Mouse (Mus musculus) lung, postnatal 14 days (tissue): ENCODE data around the gene Zyx.
A peak's percentile ranks its signal among the peaks of the same experiment; 100 is the strongest.

Experiments
- DNase-seq: peaks from one replicate; pipeline ENCODE4 v3.0.0; 2021

Zyx gene

GRCm38 (mm10) chr6:42370630-42371363 lies 21.4 kb downstream of the Zyx start:
- DNase-seq = no peak

GRCm38 (mm10) chr6:42372001-42372400 lies 22.6 kb downstream of the Zyx start:
- DNase-seq = no peak

GRCm38 (mm10) chr6:42372421-42372815 lies 23.0 kb downstream of the Zyx start:
- no peak for DNase-seq

DNA sequence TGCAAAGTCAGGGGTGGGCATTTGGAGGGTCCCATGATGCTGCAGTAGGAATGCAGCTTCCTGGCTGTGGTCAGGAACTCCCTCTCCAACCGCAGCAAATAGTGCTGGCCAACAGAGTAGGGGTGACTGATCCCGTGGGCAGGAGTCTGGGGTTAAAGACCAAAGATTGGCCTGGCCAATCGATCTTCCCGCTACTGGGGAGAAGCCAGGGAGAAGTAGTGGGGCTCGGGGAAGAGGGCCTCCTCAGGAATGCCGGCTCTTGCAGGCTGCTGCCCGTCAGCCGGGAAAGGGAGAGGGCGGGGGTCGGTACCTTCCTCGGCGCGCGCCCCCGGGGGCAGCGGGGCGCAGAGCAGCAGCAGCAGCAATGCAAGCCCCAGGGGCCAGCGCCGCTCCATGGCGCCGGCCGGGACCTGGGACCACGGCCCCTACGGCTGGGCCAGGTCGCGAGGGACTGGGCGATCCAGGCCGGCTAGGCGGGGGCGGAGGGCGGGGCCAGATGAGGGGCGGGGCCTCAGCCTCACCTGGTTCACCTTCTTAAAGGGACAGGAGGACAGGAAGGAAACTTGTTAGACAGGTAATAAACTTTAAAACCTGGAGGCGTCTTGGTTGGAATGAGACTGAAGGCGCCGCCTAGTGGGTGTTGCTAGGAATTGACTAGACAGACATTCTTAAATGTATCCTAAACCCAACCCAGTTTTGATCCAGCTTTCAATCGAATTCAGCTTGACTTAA lies 23.6 kb downstream of the Zyx start, which contains the start of gene Epha1:
Gene Epha1, minus strand, starts transcription at position 453 of the 732 bp plus-strand sequence.
- DNase-seq = peak; percentile 81

DNA sequence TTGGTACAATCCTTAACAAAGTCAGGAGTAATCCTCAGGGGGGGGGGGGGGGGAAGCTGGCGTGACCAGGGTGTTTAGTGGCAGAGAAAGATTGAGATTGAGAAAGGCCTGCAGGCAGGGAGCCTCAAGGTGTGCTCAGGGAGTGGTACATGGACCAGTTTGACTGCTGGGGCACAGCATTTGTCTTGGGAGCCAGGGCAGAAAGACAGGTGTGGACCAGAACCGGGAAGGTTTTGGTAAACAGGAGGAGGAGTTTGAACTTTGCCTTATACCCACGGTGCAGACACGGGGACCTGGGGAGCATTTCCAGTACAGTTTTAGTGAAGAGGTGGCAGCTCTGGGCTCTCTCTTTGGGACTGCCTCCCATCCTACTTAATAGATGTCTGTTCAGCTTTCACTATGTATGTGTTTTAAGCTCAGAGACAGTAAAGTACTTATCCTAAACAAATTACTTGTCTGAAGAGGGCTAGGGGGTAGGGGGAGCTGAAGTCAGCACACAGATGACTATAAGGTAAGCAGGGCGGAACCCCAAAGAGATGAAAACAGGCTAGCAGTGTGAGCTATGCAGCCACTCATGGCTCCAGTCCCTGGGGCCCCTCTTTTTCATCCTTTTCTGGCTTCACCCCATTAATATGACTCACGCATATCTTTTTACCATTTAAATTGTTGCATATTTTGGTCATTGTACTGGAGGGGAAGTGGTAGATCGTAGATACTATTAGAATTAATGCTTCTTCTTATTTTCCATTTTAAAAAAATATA lies 24.4 kb downstream of the Zyx start:
- no peak for DNase-seq

GRCm38 (mm10) chr6:42374701-42375100 lies 25.3 kb downstream of the Zyx start:
- DNase-seq = no peak

DNA sequence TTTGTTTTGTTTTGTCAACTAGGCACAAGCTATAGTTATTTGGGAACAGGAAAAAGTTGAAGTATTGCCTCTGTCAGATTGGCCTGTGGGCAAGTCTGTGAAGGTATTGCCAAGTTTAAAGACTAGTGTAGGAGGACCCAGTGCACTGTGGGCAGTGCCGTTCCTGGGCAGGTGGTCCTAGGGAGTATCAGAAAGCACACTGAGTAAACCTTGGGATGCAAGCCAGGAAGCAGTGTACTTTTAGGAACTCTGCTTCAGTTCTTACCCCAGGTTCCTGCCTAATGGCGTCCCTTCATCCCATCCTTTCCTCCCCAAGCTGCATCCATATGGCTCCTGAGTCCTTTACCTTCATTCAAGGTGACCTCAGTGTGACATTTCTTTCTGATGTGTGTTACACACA lies 25.7 kb downstream of the Zyx start:
- DNase-seq = no peak

- no peak for DNase-seq
Observed at GRCm38 (mm10) chr6:42376016-42376415, 26.6 kb downstream of the Zyx start.

- no peak for DNase-seq
Observed at GRCm38 (mm10) chr6:42376504-42377019, 27.1 kb downstream of the Zyx start.

GRCm38 (mm10) chr6:42377280-42377679 lies 27.9 kb downstream of the Zyx start:
- DNase-seq = no peak

DNA sequence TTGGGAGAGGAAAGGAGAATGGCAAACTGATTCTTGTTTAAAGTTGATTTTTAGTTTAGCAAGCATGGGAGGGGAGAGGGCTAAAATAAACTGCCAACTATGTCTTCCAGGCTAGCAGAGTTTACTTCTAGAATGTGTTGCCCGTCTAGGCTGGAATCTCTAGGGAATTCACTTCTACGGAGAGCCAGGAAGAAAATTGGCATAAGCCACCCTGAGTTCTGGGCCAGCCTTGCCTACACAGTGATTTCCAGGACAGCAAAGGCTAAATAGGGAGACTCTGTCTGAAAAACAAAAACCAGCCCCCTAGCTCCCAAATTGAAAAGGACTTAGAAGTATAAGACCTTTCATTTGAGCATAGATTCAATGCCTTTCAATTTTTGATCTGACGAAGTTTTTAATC lies 30.1 kb downstream of the Zyx start:
- DNase-seq = no peak

DNA sequence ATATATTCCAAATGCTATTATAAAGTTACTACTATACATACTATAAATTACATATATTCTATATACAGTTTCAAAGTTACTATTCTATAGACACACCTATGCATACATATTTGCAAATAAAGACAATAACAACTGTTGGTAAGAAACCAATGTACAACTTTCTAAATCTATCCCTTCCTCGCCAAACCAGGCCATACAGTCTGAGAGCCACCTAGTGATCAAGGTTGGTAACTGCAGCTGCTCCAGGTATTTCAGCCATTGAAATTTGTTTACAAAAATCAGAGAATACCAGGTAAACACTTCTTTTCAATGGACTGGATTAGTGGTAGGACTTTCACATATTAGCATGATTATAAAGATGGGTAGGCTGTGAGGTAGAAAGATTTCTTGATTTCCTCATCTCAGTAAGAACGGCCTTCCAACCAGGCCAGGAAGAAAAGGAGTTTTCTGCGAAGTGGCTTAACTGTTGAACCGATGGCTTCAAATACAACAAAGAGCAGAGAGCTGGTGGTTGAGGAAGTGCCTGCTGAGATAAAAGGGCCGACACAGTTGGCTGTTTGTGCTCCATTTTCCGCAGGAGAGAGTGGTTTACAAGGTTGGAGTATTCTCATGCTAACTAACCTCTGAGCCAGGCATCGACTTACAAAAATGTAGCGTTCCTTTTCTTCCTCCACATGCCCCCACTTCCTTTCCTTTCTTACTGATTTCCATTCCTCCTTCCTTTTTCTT lies 31.1 kb downstream of the Zyx start:
- DNase-seq = no peak

GRCm38 (mm10) chr6:42381221-42381620 lies 31.8 kb downstream of the Zyx start:
- no peak for DNase-seq

- DNase-seq = no peak
Observed at GRCm38 (mm10) chr6:42381916-42382381, 32.5 kb downstream of the Zyx start.

DNA sequence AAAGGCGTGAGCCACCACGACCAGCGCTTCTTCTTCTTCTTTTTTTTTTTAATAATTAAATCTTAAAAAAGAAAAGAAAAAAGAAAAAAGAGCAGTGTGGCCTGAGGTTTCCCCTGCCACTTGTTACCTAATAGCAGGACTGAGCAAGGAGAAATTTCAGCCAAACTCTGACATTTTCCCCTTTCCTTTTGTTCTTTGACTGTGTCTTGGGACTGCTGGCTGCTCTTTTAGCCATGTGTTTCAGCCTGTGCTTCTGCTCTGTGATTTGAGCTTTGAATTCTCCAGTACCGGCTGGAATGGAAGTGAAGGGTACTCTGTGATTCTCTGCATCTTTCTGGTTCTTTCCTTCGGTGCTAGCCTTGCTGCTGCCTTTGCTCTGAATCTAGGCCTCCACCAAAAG lies 33.9 kb downstream of the Zyx start:
- no peak for DNase-seq

GRCm38 (mm10) chr6:42385635-42386034 lies 36.2 kb downstream of the Zyx start:
- no peak for DNase-seq

- no peak for DNase-seq
Observed at GRCm38 (mm10) chr6:42391796-42392330, 42.4 kb downstream of the Zyx start.

DNA sequence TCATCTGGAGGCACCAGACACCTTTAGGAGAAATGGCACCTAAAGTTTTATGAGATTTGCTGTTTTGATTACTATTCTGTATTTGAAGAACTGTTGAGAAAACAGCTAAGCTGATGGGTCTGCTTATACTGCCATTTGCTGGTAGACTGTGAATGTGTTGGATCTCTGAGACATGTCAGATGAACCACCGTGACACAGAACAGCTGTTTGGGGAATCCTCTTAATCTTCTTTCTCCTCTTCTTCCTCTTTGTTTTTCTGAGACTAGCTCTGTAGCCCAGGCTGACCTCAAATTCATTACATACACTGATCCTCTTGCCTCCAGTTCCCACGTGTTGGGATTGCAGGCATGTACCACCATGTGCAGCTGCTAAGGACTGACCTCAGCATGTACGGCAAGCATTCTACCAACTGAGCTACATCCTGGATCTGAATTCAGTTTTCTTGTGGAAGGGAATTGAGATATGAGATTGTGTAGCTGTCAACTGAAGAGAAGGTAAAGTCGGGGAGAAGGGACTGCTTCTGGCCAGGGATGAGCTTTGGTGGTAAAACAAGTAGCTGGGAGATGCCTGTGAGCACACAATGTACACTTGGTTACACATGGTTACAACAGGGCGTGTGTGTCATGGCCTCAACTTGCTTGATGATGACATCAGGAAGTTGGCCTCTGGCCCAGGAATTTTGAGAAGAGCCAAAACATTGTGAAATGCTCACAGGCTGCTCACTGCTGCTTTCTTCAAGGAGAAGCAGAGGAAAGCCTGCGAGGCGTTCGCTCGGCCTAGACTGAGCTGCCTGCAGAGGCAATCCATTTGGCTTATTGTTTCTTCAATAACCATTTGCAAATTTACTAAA lies 46.8 kb downstream of the Zyx start:
- DNase-seq = peak; percentile 94

- DNase-seq = no peak
Observed at GRCm38 (mm10) chr6:42397041-42397657, 47.7 kb downstream of the Zyx start.

GRCm38 (mm10) chr6:42398285-42398684 lies 48.9 kb downstream of the Zyx start:
- no peak for DNase-seq

GRCm38 (mm10) chr6:42398998-42399397 lies 49.6 kb downstream of the Zyx start:
- DNase-seq = no peak
